Mouse (Mus musculus): ENCODE data around the gene Slc23a4. TPM values are rescaled to one million over a fixed set of nuclear protein-coding genes. Genes with fewer than 3 reads are reported as not detected.

Slc23a4 gene
- polyA plus RNA-seq (2015; fragmentation: Nextera tagmentation; extraction: Ambion mirVana) = 0.97 and 1.0 TPM in 2 replicates

DNA sequence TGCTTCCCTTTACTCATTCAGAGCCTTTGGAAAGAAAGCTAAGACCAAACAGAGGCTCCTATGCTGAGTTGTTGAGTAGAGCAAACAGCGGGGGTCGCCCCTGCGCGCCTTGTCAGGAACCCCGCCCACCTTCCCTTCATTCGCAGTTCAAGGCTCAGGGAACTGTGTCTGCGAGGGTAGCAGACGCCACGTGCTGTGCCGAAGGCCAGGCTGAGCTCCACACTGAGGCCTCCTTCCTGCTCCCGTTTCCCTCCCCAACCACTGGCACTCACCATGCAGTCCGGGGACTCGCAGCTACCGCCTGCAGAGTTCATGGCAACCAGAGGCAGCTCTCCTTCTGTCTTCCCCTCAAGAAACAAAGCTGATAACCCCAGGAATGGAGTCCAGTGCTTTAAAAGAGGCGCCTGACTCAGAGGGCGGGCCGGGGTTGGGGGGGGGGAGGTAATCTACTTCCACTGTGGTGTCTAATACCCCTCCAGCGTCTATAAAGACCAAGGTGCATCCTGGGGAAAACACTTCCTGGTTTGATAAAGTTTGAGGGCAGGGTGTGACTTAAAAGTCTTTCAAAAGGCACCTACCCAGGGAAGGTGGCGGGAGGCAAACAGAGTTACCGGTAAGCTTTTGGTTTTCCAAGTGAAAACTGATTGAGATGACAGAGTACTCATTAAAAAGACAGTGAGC, at the start of gene Slc23a4:
Gene Slc23a4, minus strand, starts transcription at position 324 of the 681 bp plus-strand sequence.

DNA sequence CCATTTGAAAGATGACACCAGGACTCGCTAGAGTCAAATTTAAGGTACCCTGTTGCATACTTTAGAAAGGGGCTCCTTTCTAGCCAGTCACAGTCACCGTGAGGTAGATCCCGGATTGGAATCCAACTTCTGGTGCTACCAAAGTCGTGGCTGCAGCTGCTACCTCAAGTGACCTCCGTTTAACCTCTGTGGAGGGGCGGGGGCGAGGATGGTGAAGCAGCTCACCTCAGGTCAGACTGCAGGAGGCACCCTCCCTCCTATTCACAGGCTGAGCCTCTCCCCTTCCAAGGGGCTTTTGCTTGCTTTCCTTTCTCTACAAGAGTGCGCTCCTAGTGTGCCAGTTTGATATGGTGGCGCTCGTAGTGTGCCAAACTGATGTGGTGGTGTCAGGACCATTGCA, 68.2 kb downstream of the Slc23a4 start, which contains the start of gene Stra8:
Gene Stra8, plus strand, starts transcription at position 208 of the 400 bp plus-strand sequence.

GRCm38 (mm10) chr6:34910371-34911219, 77.6 kb downstream of the Slc23a4 start, which contains the start of gene Wdr91:
Gene Wdr91, minus strand, starts transcription at chr6:34910876.

Other genes starting within 250 kb of the Slc23a4 start
- 19.4 and 24.4 TPM in 2 replicates for gene Agbl3, start 208.0 kb downstream of the Slc23a4 start, polyA plus RNA-seq (2015; fragmentation: Nextera tagmentation; extraction: Ambion mirVana)
- gene Tmem140, start 125.3 kb downstream of the Slc23a4 start, polyA plus RNA-seq (2015; fragmentation: Nextera tagmentation; extraction: Ambion mirVana) = 1.5 and 1.6 TPM in 2 replicates
- 5.3 and 6.6 TPM in 2 replicates for gene Cyren, start 110.3 kb downstream of the Slc23a4 start, polyA plus RNA-seq (2015; fragmentation: Nextera tagmentation; extraction: Ambion mirVana)
- gene Wdr91, start 77.5 kb downstream of the Slc23a4 start, polyA plus RNA-seq (2015; fragmentation: Nextera tagmentation; extraction: Ambion mirVana) = 17.2 and 17.6 TPM in 2 replicates
- not detected in 2 replicates for gene Stra8, start 68.2 kb downstream of the Slc23a4 start, polyA plus RNA-seq (2015; fragmentation: Nextera tagmentation; extraction: Ambion mirVana)
- gene Cnot4, start 145.3 kb upstream of the Slc23a4 start, polyA plus RNA-seq (2015; fragmentation: Nextera tagmentation; extraction: Ambion mirVana) = 27.0 and 33.7 TPM in 2 replicates
- gene Nup205, start 189.0 kb upstream of the Slc23a4 start, polyA plus RNA-seq (2015; fragmentation: Nextera tagmentation; extraction: Ambion mirVana) = 8.2 and 9.0 TPM in 2 replicates

Data from neural tube, postnatal 0 days (tissue).